Mouse (Mus musculus): ENCODE measurements around the gene Cox17. TPM values are rescaled to one million over a fixed set of nuclear protein-coding genes. Genes with fewer than 3 reads are reported as not detected.

Gene Cox17
- 247 TPM for polyA plus RNA-seq (2017; shearing (Covaris generic))

GRCm38 (mm10) chr16:38346529-38347325, at the start of gene Cox17, which contains the start of gene Gm21987:
TSS of gene Cox17 (plus strand) at chr16:38346991.
TSS of gene Gm21987 (plus strand) at chr16:38347040.

GRCm38 (mm10) chr16:38341396-38342324, 5.1 kb upstream of the Cox17 start, which contains the start of gene Maats1:
TSS of gene Maats1 (minus strand) at chr16:38342143.

GRCm38 (mm10) chr16:38361933-38362332, 15.1 kb downstream of the Cox17 start, which contains the start of gene Popdc2:
TSS of gene Popdc2 (plus strand) at chr16:38362209.

Other genes starting within 250 kb of the Cox17 start
- not detected for gene Nr1i2, start 52.2 kb upstream of the Cox17 start, polyA plus RNA-seq (2017; shearing (Covaris generic))
- 0.27 TPM for gene Maats1, start 4.8 kb upstream of the Cox17 start, polyA plus RNA-seq (2017; shearing (Covaris generic))
- gene Gm21987, start within 50 bp of the Cox17 start, polyA plus RNA-seq (2017; shearing (Covaris generic)), result not detected
- gene Popdc2, start 15.2 kb downstream of the Cox17 start, polyA plus RNA-seq (2017; shearing (Covaris generic)), result 3.0 TPM
- gene Pla1a, start 86.2 kb downstream of the Cox17 start, polyA plus RNA-seq (2017; shearing (Covaris generic)), result not detected
- gene Adprh, start 105.7 kb downstream of the Cox17 start, polyA plus RNA-seq (2017; shearing (Covaris generic)), result 60.8 TPM
- gene Cd80, start 108.6 kb downstream of the Cox17 start, polyA plus RNA-seq (2017; shearing (Covaris generic)), result 4.9 TPM
- 3.9 TPM for gene Timmdc1, start 175.7 kb downstream of the Cox17 start, polyA plus RNA-seq (2017; shearing (Covaris generic))
- gene Poglut1, start 203.3 kb downstream of the Cox17 start, polyA plus RNA-seq (2017; shearing (Covaris generic)), result 27.8 TPM
- gene Tmem39a, start 211.7 kb downstream of the Cox17 start, polyA plus RNA-seq (2017; shearing (Covaris generic)), result 78.8 TPM